Mouse (Mus musculus): ENCODE results near the gene Tex19.2. TPM values are rescaled to one million over a fixed set of nuclear protein-coding genes. Genes with fewer than 3 reads are reported as not detected.
"Not testable (repeated sequence)": the region's sequence is repeated elsewhere in the genome, so short reads cannot be mapped to it uniquely, and the experiment has no call there.

Tex19.2 gene
- polyA plus RNA-seq, 1 experiment, result not detected

DNA sequence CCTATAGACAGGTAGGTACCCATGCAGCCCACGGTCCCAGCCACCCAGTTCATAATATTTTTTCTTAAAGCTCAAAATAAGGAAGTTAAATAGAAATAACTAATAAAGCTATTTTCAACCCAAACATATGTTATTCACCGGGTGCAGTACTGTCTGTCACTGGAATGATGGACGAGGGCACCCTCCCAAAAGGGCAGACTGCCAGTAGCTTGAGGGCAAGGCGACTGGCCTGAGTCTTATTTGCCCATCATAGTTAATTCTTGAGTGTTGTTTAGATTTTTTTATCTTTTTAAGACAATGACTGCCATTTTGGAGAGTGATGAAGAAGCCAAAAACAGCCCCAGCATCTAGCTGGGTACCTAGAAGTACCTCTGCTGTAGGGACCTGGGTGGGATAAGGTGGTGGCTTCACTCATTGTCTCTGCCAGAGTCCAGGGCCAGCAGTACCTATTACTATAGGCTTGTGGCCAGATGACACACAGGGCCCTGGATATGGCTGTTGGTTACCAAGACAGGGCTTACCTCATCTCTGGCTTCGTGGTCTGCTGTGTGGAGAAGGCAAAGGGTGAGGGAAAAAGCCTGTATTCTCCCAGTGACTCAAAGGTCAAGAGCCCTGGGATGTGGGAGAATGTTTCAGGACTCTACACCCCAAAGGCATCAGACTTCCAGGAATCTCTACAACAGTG lies 6.2 kb downstream of the Tex19.2 start:
- no peaks in the 10 kb centered on the region for H3K4me1 ChIP-seq (ENCODE audit: control insufficient read depth, insufficient read depth, insufficient read length)
- no peaks in the 10 kb centered on the region for H3K36me3 ChIP-seq (ENCODE audit: control insufficient read depth, insufficient read depth, low read length)
- 49% methylated on average over 5 of the region's 5 CpGs for WGBS
- H3K27ac ChIP-seq (ENCODE audit: insufficient read depth, low read length), result no peak overlapping the region
- no peaks in the 10 kb centered on the region for H3K27me3 ChIP-seq (ENCODE audit: control insufficient read depth, insufficient read depth, low read length)
- no peak for DNase-seq (ENCODE audit: low read depth in 1 of 2, low spot score in 2 of 2)
- TF ChIP-seq CTCF (IDR thresholded peaks at IDR 0.05; ENCODE audit: extremely low read depth, insufficient read depth, insufficient read length, insufficient replicate concordance) (no peak), POLR2A (IDR thresholded peaks at IDR 0.05; ENCODE audit: low read depth, low read length) (no peak)
- H3K4me3 ChIP-seq (ENCODE audit: extremely low read depth, insufficient read depth, insufficient read length), result no peak overlapping the region

GRCm38 (mm10) chr11:121111601-121112000 lies 6.9 kb downstream of the Tex19.2 start:
- H3K4me1 ChIP-seq (ENCODE audit: control insufficient read depth, insufficient read depth, insufficient read length), result no peaks in the 10 kb centered on the region
- no peaks in the 10 kb centered on the region for H3K36me3 ChIP-seq (ENCODE audit: control insufficient read depth, insufficient read depth, low read length)
- H3K4me3 ChIP-seq (ENCODE audit: extremely low read depth, insufficient read depth, insufficient read length), result no peak overlapping the region
- no peaks in the 10 kb centered on the region for H3K27me3 ChIP-seq (ENCODE audit: control insufficient read depth, insufficient read depth, low read length)
- no peak overlapping the region for H3K27ac ChIP-seq (ENCODE audit: insufficient read depth, low read length)
- WGBS, result 57% methylated on average over 1 of the region's 1 CpGs
- TF ChIP-seq CTCF (IDR thresholded peaks at IDR 0.05; ENCODE audit: extremely low read depth, insufficient read depth, insufficient read length, insufficient replicate concordance) (no peak), POLR2A (IDR thresholded peaks at IDR 0.05; ENCODE audit: low read depth, low read length) (no peak)
- no peak for DNase-seq (ENCODE audit: low read depth in 1 of 2, low spot score in 2 of 2)

DNA sequence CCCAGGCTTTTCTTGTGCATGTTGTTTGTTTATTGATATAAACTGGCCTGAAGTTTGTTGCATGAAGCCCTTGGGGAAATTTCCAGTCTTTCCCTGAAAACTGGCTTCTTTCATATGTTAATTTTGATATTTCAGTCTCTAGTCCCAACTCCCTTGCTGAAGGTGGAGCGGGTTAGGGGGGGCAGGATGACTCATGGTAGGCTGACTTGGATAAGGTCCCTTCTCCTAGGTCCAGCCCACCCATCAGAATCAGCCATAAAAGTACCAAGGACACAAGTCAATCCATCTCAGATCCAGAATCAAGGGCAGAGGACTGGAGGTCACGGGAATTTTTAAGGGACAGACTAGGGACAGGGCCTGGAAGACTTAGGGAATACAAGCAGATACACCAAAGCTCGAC lies 7.4 kb downstream of the Tex19.2 start:
- Histone ChIP-seq H3K4me1 (ENCODE audit: control insufficient read depth, insufficient read depth, insufficient read length) (no peaks in the 10 kb centered on the region), H3K27me3 (ENCODE audit: control insufficient read depth, insufficient read depth, low read length) (no peaks in the 10 kb centered on the region), H3K27ac (ENCODE audit: insufficient read depth, low read length) (no peak overlapping the region), H3K4me3 (ENCODE audit: extremely low read depth, insufficient read depth, insufficient read length) (no peak overlapping the region), H3K36me3 (ENCODE audit: control insufficient read depth, insufficient read depth, low read length) (no peaks in the 10 kb centered on the region)
- TF ChIP-seq CTCF (IDR thresholded peaks at IDR 0.05; ENCODE audit: extremely low read depth, insufficient read depth, insufficient read length, insufficient replicate concordance) (no peak), POLR2A (IDR thresholded peaks at IDR 0.05; ENCODE audit: low read depth, low read length) (no peak)
- DNase-seq (ENCODE audit: low read depth in 1 of 2, low spot score in 2 of 2), result no peak
- WGBS, result 93% methylated on average over 3 of the region's 3 CpGs

DNA sequence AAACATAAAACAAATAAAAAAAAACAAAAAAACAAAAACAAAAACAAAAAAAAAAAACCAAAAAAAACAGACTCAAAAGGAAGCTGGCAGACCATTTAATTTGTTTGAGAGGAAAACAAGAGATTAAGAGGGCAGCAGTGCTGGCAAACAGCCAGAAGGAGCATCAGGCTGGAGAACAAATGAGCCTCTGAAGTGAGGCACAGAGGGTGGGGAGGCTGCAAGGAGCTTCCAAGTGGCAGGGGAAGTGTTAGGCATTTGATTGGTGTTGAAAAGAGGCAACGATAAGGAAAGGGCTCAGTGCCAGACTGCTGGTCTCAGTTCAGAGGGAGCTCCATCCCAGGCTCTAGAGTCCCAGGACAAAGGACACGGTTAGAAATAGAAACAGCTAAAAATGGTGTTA lies 8.5 kb downstream of the Tex19.2 start:
- Histone ChIP-seq H3K27ac (ENCODE audit: insufficient read depth, low read length) (no peak overlapping the region), H3K4me3 (ENCODE audit: extremely low read depth, insufficient read depth, insufficient read length) (no peak overlapping the region), H3K27me3 (ENCODE audit: control insufficient read depth, insufficient read depth, low read length) (no peaks in the 10 kb centered on the region), H3K36me3 (ENCODE audit: control insufficient read depth, insufficient read depth, low read length) (no peaks in the 10 kb centered on the region), H3K4me1 (ENCODE audit: control insufficient read depth, insufficient read depth, insufficient read length) (no peaks in the 10 kb centered on the region)
- TF ChIP-seq POLR2A (IDR thresholded peaks at IDR 0.05; ENCODE audit: low read depth, low read length) (no peak), CTCF (IDR thresholded peaks at IDR 0.05; ENCODE audit: extremely low read depth, insufficient read depth, insufficient read length, insufficient replicate concordance) (no peak)
- DNase-seq (ENCODE audit: low read depth in 1 of 2, low spot score in 2 of 2), result no peak
- 41% methylated on average over 2 of the region's 2 CpGs for WGBS

GRCm38 (mm10) chr11:121108061-121108460 lies 10.4 kb downstream of the Tex19.2 start:
- TF ChIP-seq CTCF (IDR thresholded peaks at IDR 0.05; ENCODE audit: extremely low read depth, insufficient read depth, insufficient read length, insufficient replicate concordance), result no peak
- no peak for TF ChIP-seq POLR2A (IDR thresholded peaks at IDR 0.05; ENCODE audit: low read depth, low read length)
- WGBS, result 77% methylated on average over 9 of the region's 9 CpGs
- H3K4me3 ChIP-seq (ENCODE audit: extremely low read depth, insufficient read depth, insufficient read length), result no peak overlapping the region
- H3K27me3 ChIP-seq (ENCODE audit: control insufficient read depth, insufficient read depth, low read length), result no peaks in the 10 kb centered on the region
- no peak overlapping the region for H3K27ac ChIP-seq (ENCODE audit: insufficient read depth, low read length)
- no peaks in the 10 kb centered on the region for H3K4me1 ChIP-seq (ENCODE audit: control insufficient read depth, insufficient read depth, insufficient read length)
- DNase-seq (ENCODE audit: low read depth in 1 of 2, low spot score in 2 of 2), result no peak
- no peaks in the 10 kb centered on the region for H3K36me3 ChIP-seq (ENCODE audit: control insufficient read depth, insufficient read depth, low read length)

GRCm38 (mm10) chr11:121107242-121107641 lies 11.2 kb downstream of the Tex19.2 start:
- not testable (repeated sequence) for H3K4me3 ChIP-seq (ENCODE audit: extremely low read depth, insufficient read depth, insufficient read length); H3K36me3 ChIP-seq (ENCODE audit: control insufficient read depth, insufficient read depth, low read length); H3K27ac ChIP-seq (ENCODE audit: insufficient read depth, low read length); H3K4me1 ChIP-seq (ENCODE audit: control insufficient read depth, insufficient read depth, insufficient read length); H3K27me3 ChIP-seq (ENCODE audit: control insufficient read depth, insufficient read depth, low read length); DNase-seq (ENCODE audit: low read depth in 1 of 2, low spot score in 2 of 2)
- 79% methylated on average over 1 of the region's 1 CpGs for WGBS

DNA sequence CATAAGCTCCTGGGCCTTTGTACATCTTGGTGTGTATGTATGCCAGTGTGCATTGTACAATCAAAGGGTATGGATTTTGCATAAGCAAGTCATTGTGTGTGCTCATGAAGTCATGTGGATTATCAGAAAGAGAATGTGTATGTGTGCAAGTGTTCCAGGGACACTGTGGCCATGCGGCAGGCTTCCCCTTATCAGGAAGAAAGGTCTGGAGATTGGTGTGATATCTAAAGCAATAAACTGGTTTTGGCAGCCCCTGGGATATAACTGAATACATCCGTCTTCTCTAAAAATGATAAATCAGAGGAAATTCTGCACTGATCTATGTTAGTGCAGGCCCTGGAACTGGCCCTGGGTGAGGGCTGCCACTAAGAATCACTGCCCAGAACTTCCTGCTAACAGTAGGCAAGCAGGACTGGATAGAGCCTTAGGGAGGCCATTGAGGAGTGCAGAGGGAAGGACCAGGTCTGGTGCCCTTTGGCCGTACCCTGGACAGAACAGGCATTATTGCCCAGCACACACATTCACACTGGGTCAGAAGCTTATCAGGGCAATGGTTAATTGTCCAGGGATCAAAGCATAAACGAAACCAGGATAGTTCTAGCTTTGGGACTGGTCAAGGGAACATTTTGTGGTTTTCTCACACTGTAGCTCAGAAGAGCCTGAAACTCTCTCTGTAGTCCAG lies 17.2 kb downstream of the Tex19.2 start:
- no peaks in the 10 kb centered on the region for H3K36me3 ChIP-seq (ENCODE audit: control insufficient read depth, insufficient read depth, low read length)
- no peak for TF ChIP-seq POLR2A (IDR thresholded peaks at IDR 0.05; ENCODE audit: low read depth, low read length)
- no peak for TF ChIP-seq CTCF (IDR thresholded peaks at IDR 0.05; ENCODE audit: extremely low read depth, insufficient read depth, insufficient read length, insufficient replicate concordance)
- DNase-seq (ENCODE audit: low read depth in 1 of 2, low spot score in 2 of 2), result no peak
- no peak overlapping the region for H3K4me3 ChIP-seq (ENCODE audit: extremely low read depth, insufficient read depth, insufficient read length)
- no peaks in the 10 kb centered on the region for H3K4me1 ChIP-seq (ENCODE audit: control insufficient read depth, insufficient read depth, insufficient read length)
- H3K27me3 ChIP-seq (ENCODE audit: control insufficient read depth, insufficient read depth, low read length), result no peaks in the 10 kb centered on the region
- no peak overlapping the region for H3K27ac ChIP-seq (ENCODE audit: insufficient read depth, low read length)
- WGBS, result 85% methylated on average over 4 of the region's 4 CpGs
